Mouse (Mus musculus) right cerebral cortex, postnatal 10 days (tissue): ENCODE measurements around the gene Ank.
A peak's percentile ranks its signal among the peaks of the same experiment; 100 is the strongest.

Source experiments
- DNase-seq, 2 experiments: peaks; one replicate each; pipeline ENCODE4 v3.0.0; 2021; ENCODE audit warnings: low spot score in 2 of 2

Gene Ank

DNA sequence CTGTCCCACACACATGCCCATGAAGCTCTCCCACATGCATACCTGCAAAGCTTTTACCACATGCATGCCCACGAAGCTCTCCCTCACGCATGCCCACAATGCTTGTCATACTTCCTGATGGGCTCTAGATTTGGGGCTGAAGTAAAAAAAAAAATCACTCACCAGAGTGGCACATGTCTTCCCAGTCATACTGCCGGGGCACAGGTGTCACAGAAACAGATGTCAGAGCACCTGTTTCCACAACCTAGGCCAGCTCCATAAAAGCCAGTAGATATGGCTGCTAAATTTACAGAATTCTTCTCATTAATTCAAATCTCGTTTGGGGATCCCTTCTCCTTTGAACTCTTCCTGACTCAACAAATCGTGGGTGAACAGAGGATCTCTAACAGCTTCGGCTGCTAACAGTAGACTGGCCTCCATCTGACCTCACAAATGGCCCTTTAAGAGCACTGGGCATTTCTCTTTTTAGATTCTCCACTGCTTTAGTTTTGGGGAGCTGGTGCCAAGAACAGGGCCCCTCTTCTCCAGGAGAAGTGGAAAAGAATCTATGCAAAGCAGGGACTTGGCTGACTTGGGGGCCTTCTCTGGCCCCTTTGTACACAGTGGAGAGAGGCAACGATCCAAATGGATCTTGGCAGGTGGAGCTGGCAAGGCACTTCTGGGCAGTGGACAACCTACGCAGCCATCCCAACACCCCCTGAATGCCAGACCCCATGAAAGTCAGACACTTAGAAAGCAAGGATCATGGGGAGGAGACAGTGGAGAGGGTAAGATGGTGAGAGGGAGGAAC lies 108.7 kb downstream of the Ank start:
- DNase-seq = peak; percentile 71 to 74

DNA sequence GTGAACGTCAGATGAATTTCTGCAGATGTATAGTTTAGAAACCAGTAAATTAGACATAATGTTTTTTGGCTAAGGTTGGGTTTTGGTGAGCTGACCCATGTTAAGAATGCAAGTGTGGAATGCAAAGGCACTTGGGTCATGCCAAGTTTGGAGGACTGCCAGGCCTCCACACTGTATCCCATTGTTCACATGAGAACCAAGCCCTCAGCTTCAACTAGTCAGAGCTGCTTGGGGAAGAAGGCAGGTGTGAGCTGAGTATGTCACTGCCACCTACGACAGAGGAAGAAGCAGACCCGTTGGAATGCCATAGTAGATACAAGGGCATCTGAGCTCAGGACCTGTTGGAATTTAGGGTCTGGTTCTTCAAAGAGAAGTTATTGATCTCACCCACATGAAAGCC lies 109.5 kb downstream of the Ank start:
- DNase-seq = no peak

DNA sequence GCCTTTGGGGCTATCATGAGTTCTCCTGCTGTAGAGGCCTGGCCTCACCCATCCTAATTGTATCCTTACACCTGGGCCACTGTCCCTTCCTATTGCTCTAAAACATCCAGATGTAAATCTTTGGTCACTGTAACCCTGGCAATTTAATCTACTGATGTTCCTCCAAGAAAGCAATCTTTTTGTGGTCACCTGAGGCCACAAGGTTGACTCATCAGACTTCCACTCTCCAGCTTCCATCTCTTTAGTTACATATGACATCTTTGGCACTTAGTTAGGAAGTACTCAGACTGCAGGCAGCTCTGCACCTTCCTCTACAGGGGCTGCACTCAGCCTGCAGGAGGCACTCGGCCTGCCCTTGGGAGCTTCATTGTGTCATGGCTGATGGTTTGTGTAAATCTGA lies 110.4 kb downstream of the Ank start:
- no peak for DNase-seq

DNA sequence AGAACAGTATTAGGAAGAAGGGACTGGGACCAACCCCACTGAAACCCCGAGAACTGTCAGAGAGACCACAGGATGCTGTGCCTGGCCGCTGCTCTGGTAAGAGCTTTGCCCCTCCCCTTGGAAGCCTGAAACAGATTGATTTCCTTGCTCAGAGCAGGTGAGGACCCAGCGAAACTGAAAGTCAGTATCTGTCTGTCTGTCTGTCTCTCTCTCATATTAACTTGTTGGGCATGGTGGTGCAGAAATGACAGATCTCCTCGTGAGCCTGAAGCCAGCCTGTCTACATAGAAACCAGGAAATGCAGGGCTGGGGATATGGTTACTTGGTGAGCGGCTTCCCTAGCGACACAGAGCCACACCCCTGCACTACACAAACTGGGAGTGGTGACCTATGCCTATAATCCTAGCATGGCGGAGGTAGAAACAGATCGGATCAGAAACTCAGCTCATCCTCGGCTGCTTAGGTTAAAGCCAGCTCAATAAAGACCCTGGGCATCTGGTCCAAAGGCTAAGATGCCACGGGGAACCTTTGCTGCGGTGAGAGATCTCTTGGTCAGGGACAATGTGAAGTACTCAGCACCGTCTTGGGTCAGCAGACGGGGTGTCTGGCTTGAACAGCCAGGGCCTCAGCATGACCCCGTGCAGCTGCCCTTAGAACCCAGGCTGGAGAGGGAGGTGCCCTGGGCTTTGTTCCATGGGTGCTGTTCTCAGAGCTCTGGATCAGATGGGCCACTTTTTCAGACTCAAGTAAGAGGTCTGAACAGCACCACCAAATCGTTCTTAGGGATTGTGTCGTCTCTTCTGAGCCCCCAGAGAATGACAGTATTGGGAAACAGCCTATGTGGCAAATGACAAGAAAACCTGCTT lies 111.7 kb downstream of the Ank start:
- no peak for DNase-seq

DNA sequence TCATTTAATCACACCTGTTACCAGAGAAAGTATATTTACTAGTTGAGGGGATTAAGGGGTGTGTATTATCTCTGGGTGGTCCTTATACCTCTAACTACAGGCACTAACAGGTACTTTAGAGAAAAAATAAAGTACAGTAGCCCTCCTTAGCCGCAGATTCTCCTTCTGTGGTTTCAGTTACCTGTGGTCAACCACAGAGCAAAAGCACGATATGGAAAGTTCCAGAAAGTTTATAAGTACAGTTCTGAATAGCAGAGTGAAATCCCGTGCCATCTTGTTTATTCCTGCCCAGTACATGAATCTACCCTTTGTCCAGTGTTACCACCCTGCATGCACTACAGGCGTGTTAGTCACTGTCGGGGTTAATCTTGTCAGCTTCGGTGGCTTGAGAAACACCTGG lies 112.4 kb downstream of the Ank start:
- DNase-seq = no peak

DNA sequence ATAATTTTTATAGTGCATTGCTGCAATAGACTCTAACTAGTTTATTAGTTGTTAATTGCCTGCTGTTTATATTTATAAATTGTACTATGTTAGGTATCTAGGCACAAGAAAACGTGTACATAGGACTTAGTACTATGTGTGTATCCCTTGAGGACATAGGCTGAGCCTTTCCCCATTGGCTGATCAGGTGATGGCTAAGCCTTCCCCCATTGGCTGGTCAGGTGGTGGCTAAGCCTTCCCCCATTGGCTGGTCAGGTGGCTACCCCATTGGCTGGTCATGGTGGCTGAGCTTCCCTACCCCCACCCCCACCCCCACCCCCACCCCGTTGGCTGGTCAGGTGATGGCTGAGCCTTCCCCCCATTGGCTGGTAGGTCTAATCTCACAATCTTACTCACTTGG lies 113.4 kb downstream of the Ank start:
- no peak for DNase-seq

DNA sequence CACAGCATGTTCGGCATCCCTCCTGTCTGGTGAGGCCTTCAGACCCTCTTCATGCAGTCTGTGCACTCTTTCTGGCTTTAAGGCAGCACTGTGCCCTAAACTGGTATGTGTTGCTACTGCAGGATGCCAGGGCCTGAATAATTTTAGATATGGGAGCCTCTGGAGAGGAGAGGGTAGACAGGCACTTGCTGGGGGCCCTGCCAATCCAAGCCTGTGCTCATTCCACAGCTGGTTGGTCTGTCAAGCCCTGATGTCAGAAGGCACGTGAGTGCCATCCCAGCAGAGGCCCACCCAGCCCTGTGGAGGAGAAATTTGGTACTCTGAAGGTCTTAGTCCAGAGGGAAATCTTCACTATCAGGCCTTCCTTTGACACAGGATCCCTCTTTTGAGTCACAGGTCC lies 114.3 kb downstream of the Ank start:
- DNase-seq = no peak

DNA sequence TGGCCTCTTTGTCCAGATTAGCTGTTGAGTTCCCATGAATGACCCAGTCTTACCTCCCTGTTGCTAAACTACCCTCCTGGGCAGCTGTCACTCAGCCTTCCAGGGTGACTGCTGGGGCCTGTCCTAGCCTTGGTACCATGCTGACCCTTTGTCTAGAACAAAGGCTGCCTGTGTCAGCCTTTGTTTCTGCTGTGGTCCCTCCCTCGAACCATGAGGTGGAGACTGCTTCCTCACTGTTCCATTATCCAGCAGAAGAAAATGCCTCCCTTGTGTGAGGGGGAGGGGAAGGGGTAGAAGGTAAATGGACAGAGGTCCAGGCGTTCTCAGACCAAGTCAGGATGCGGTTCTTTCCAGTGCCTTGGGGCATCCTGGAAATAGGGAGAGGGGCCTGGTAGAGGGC lies 115.2 kb downstream of the Ank start:
- no peak for DNase-seq

DNA sequence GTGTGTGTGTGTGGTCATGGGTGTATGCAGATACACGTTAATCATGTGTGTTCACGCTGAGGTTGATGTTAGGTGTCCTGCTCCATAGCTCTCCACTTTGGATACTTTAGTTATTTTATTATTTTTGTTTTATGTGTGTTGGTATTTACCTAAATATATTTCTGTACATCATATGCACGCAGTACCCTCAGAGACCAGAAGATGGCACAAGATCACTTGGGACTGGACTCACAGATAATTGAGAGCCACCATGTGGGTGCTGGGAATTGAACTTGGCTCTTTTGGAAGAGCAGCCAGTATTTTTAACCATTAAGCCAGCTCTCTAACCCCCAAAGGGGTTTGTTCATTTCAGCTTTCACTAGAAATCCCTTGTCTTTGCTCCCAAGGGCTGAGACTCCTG lies 116.0 kb downstream of the Ank start:
- no peak for DNase-seq

DNA sequence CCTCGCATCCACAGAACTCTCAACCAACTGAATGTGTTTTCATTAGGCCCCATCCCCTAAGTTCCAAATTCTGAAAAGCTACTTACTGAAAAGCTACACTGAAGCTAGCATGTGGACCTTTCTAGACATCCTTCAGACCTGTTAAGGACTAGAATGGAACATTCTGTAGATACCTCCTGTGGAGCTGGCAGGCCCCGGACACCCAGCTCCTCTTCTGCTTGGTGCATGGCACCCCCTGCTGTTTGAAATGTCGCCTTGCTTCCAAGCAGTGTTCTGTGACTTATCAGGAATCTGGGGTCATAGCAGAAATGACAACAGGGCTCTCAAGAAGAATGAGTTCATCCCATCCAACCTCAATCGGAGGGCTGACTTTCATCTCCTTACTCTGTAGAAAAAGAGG lies 116.6 kb downstream of the Ank start:
- peak in 1 of 2 experiments; percentile 72 for DNase-seq

DNA sequence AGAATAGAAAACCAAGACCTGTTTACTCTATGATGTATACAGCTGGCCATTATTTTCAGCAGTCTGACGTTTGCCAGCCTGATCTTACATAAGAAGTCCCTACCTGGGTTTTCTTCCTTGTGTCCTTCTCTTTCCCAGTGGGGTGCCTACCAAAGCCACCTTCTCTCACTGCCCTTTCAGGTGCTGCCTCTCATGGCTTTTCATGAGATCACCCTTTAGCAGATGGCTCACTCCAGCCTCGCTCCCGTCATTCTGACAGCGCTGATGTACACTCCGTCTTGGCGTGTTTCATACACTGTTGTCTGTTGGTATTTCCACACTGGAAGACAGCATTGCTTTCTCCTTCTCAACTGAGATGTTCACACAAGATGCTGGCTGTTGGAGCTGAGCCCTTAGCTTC lies 117.1 kb downstream of the Ank start:
- no peak for DNase-seq

DNA sequence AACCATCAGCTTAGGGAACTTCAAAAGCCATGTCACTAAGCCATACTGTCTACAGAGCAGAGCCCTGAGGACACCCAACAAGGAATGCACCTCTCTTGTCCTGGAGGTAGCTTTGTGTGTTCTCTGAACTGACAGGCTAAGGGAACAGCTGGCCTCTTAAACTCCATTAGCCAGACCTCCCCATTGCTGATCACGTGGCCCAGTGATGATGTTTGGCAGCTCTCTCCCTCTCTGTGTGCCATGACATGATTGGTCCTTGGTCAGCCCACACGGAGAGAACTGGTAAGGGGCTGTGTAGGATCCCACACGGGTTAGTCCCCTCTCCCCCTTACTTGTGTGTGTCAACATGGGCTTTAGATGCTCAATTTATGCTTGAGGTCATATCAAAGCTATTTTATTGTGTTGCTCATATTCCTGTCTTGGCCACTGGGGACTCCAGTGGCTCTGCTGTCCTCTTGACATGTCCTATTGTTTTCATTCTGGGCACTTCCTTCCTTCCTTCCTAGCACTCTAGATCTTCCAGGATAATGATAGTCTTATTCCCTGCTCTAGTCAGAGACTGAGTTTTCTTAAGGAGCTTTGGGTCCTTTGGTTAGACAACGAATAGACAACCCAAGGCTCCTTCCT lies 119.1 kb downstream of the Ank start:
- DNase-seq = no peak

DNA sequence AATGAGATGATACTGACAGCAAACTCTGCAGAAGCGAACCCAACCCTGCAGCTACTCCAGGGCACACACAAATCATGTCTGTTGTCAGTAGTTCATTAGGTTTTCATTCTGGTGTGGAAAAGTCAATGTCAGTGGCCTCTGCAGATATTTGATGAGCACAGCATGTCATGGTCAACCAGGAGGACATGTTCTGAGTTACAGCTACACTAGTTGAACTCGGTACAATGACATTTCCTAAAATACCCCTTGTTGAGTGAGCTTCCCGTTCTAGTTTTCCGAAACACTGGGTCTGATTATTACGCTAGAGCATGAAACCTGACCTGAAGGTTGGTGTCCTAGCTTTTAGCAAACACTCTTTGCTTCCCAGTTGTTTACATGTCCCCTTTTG lies 119.6 kb downstream of the Ank start:
- no peak for DNase-seq

DNA sequence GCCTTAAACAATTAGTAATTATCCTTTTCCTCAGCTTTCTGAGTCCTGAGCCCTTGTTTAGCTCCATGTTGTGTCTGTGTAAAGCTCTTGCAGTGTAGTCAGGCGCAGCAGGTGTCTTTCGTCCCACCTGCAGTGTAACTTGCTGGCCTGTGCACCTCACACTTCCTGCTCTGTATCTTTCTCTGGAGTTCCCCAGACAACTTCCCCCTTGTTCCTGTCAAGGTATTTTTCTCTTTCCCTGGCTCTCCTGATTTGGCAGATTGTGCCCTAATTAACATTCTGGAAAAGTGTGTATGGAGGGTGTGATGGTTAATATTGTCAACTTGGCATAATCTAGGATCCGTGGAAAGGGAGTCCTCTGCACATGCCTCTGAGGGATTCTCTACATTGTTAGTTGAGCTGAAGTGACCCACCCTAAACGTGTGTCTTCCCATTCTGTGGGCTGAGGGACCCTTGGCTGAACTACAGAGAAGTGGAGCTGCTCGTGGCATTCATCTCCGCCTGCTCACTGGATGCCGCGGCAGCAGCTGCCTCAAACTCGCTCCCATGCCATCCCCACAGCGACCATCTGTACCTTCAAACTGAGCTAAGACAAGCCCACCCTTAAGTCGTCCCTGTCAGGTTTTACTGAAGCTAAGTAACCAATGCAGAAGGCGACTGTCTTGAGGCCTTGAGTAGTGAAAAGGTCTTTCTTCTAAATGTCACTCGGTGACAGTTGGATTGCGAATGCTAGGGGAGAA lies 121.8 kb downstream of the Ank start:
- peak in 1 of 2 experiments; percentile 37 for DNase-seq

DNA sequence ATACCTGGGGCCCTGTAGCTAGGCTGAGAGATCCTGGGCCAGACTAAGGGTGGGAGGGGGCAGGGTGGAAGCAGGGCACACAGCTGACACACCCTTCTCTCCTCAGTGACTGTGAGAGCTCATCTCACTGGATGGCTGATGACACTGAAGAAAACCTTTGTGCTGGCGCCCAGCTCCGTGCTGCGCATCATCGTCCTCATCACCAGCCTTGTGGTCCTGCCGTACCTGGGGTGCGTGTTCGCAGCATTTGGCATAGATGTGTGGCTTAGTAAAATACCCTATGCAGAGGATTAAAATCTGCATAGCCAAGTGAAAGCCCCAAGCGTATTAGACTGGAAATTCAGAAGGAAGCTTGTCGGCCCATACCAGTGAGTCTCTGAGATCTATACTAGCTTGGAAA lies 124.3 kb downstream of the Ank start:
- no peak for DNase-seq

DNA sequence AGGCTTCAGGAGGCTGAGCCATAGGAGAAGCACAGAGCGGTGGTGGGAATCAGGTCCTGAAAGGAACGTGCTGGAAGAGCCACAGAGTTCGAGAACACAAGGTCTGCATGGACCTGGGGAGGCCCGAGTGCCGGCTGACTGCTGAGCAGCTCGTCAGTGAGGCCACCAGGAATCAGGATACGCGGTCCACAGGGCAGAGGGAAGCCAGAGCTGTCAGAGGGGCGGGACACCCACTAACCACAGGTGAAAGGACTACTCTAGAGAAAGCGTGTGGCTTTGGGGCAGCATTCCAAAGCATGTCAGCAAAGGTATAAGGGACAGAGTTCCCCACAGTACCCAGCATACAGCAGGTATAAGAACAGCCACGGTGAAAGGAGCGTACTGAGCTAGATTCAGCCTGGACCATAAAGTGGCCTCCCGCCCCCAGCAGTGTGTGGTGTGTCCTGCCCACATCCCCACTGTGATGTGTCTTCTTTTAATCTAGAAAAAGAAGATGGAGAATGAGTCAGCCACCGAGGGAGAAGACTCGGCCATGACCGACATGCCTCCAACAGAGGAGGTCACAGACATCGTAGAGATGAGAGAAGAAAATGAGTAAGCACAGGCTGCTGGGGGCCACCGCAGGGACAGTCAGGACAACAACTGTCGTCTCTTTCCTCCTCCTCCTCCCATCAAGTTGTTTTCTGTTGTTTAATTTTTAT lies 126.3 kb downstream of the Ank start:
- DNase-seq = peak in 1 of 2 experiments; percentile 22

DNA sequence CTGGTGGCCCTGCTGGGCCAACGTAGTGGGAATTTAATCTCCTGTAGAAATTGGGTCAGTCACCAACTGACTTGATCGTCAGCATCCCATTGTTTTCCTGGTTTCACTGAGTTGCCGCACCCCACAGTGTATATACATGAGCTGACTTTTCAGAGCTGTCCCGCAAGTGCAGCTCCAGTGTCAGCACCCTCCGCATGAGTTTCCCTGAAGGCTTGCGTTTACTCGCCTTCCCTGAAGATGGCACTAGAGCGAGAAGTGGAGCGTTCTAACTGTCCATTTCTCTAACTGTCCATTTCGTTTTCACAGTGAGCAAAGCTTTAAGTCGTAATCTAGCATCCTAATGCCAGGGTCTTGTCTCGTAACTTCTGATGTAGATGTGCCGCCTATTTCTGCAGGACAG lies 127.2 kb downstream of the Ank start:
- peak in 1 of 2 experiments; percentile 74 for DNase-seq

DNA sequence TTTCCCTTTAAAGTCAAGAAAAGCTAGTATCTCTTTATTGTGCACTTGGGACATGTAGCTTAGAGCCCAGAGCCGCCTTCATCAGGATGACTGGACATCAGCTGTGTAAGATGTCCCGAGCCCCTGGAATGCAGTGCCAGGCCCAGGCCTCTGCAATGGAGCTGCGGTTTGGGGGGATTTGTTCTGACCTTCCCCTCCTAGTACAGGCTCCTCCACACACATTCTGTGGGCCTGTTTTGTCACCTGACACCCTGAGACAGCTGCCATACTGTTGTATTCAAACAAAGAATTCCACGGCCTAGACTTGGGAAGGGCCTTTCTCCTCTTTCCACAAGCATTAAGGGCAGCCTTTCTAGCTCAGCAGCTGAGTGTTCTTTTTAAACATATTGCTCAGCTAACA lies 128.5 kb downstream of the Ank start:
- no peak for DNase-seq

DNA sequence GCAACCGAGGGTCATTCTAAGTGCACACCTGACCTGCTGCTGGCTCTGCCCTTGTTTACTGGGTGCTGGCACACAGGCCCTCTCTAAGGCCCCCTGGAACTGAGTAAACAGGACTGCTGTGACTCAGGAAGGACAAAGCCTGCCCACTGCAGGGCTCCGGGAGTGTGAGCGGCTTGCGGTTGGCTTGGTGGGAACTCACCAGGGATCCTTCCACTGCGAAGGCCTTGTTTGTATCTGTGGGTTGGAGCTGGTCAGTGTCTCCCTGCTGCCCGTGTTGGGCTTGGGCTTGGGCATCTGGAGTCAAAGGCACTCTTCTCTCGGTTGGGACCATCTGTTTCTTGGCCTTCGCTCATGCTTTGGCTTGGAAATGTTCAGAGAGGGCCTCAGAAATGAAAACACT lies 129.1 kb downstream of the Ank start:
- no peak for DNase-seq

DNA sequence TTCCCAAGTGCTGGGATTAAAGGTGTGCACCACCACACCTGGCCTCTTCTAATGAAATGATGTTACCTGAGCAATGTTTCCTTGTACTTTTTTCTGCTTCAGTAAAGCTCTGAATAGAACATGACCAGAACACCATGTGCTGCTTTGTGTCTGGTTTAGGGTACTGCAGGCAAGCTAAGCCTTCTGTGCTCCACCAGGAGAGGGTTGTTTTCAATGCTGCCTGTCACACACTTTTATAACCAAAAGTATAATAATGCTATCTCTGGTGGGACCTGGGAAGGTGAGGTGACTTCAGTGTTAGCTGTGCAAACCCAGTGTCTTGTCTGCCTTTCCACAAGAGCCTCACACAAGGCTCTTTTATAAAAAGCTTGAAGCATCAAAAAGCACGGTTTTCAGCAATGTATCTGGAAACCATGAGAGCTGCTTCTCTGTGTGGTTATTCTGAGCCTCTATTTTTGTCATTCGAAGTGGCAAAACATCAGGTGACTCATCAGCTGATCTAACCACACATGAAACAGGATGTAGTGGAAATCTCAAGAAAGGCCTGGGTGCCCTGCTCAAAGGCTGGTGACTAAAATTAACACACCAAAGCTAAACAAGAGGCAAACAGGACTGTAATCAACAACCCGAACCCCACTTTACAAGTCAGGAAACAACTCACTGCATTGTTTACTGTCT lies 130.1 kb downstream of the Ank start:
- DNase-seq = no peak

DNA sequence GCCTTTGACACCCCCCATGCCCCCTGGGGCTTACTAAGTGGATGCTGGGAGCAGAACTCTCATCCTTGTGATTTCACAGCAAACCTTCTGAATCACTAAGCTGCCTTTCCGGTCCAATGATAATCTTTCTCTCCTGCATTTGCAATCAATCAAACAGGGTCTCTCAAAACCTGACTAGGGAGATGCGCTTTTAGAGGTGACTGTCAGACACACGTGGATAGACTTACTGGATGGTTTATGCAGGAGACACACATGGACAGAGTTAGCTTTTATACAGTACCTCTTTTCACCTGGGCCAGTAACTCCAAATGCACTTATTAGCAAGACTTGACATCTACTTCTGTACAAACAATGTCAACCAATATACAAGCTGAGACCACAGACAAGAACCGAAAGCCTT lies 131.0 kb downstream of the Ank start:
- no peak for DNase-seq
